Mouse (Mus musculus) layer of hippocampus, postnatal 25 days (tissue): ENCODE results near the gene Epas1. TPM values are rescaled to one million over a fixed set of nuclear protein-coding genes. Genes with fewer than 3 reads are reported as not detected.

Experiments used
- total RNA-seq, 2 experiments: library from RNA; stranded (reverse); gene quantifications; 2 replicates each; pipeline ENCODE4 v1.2.3; 2021

The Epas1 gene
- total RNA-seq, 2 experiments from 2014 or later, result 75.1 to 99.4 TPM

Other genes with a start within 250 kb of the Epas1 start
- gene Gm10309, start 248.5 kb upstream of the Epas1 start, total RNA-seq, result not detected
- not detected for gene Tmem247, start 163.6 kb downstream of the Epas1 start, total RNA-seq
- under 1 TPM in 1 of 2 experiments, not detected in 1; 0.27 TPM for gene Atp6v1e2, start 194.2 kb downstream of the Epas1 start, total RNA-seq
- 10 to 100 TPM; 32.8 to 37.8 TPM for gene Rhoq, start 209.4 kb downstream of the Epas1 start, total RNA-seq